Mouse (Mus musculus) stomach, embryonic 14.5 days (tissue): ENCODE results near the gene Plekho1. TPM values are rescaled to one million over a fixed set of nuclear protein-coding genes. Genes with fewer than 3 reads are reported as not detected.

Experiments used
- ATAC-seq: fragments of 200-750 bp; cut with Nextera tagmentation; 2 replicates; pipeline ENCODE4 v1.8.0; 2017; ENCODE audit warnings: low read depth, moderate TSS enrichment; ENCODE audit not compliant: insufficient number of reproducible peaks, insufficient read depth, low FRiP score
- H3K27ac ChIP-seq: fragments of 300-500 bp; sonication (generic); 2 replicates; pipeline ENCODE4 v1.5.1; 2014; ENCODE audit warnings: mild to moderate bottlenecking, low read length, moderate library complexity, mixed read lengths
- H3K27me3 ChIP-seq: fragments of 300-500 bp; sonication (generic); 2 replicates; pipeline ENCODE4 v1.6.1; 2014; ENCODE audit warnings: low read length, control low read depth, mixed read lengths; ENCODE audit not compliant: control insufficient read depth, insufficient read depth
- H3K36me3 ChIP-seq: fragments of 300-500 bp; sonication (generic); 2 replicates; pipeline ENCODE4 v1.6.1; 2014; ENCODE audit warnings: mild to moderate bottlenecking, control low read depth, low read length, moderate library complexity, mixed read lengths; ENCODE audit not compliant: control insufficient read depth, insufficient read depth
- H3K4me1 ChIP-seq: fragments of 300-500 bp; sonication (generic); 2 replicates; pipeline ENCODE4 v1.6.1; 2014; ENCODE audit warnings: low read length, control low read depth, mixed read lengths; ENCODE audit not compliant: control insufficient read depth, insufficient read depth
- H3K4me2 ChIP-seq: fragments of 300-500 bp; sonication (generic); replicated peaks from 2 replicates; pipeline ENCODE4 v1.6.1; 2014; ENCODE audit warnings: low read depth, low read length, control low read depth
- H3K4me3 ChIP-seq: fragments of 300-500 bp; sonication (generic); 2 replicates; pipeline ENCODE4 v1.5.1; 2014; ENCODE audit warnings: low read depth, low read length, control low read depth
- H3K9ac ChIP-seq: fragments of 300-500 bp; sonication (generic); replicated peaks from 2 replicates; pipeline ENCODE4 v1.6.1; 2014; ENCODE audit warnings: low read depth, mild to moderate bottlenecking, control low read depth, low read length, moderate library complexity, mixed read lengths
- H3K9me3 ChIP-seq: fragments of 300-500 bp; sonication (generic); 2 replicates; pipeline ENCODE4 v1.6.1; 2016; ENCODE audit warnings: low read depth, low read length, control low read depth; ENCODE audit not compliant: control insufficient read depth
- WGBS: fragments of 180-500 bp; shearing (Covaris S2); extraction: QIAGEN DNeasy Blood & Tissue Kit; methylation state at CpG from one replicate; pipeline ENCODE4 v1.1.7; 2014; 5-methylcytosine and 5-hydroxymethylcytosine counted together
- polyA plus RNA-seq: library from polyadenylated mRNA; unstranded; fragments of >200 nt; fragmentation: Nextera tagmentation; extraction: Ambion mirVana; gene quantifications from 2 replicates; pipeline ENCODE4 v1.2.1, GENCODE M21; 2014

Gene Plekho1
- polyA plus RNA-seq, 1 experiment from 2014 or later, result 31.3 TPM

GRCm38 (mm10) chr3:96020735-96021134 is 24.9 kb upstream of the Plekho1 start:
- 80% methylated on average over 1 of the region's 1 CpGs for WGBS
- Histone ChIP-seq H3K27me3 (no peaks in the 10 kb centered on the region), H3K36me3 (no peaks in the 10 kb centered on the region), H3K27ac (no peak overlapping the region), H3K9ac (no peak overlapping the region), H3K4me2 (no peak overlapping the region), H3K4me1 (no peaks in the 10 kb centered on the region), H3K4me3 (no peak overlapping the region), H3K9me3 (no peaks in the 10 kb centered on the region)
- ATAC-seq, result no peak

- no peaks in the 10 kb centered on the region for H3K27me3 ChIP-seq
- no peak overlapping the region for H3K27ac ChIP-seq
- H3K36me3 ChIP-seq, result no peaks in the 10 kb centered on the region
- H3K4me3 ChIP-seq, result no peak overlapping the region
- no peaks in the 10 kb centered on the region for H3K9me3 ChIP-seq
- no peak overlapping the region for H3K4me2 ChIP-seq
- H3K4me1 ChIP-seq, result no peaks in the 10 kb centered on the region
- ATAC-seq, result no peak
- 64% methylated on average over 5 of the region's 5 CpGs for WGBS
- no peak overlapping the region for H3K9ac ChIP-seq
These were observed 21.7 kb upstream of the Plekho1 start for GRCm38 (mm10) chr3:96017461-96017860.

DNA sequence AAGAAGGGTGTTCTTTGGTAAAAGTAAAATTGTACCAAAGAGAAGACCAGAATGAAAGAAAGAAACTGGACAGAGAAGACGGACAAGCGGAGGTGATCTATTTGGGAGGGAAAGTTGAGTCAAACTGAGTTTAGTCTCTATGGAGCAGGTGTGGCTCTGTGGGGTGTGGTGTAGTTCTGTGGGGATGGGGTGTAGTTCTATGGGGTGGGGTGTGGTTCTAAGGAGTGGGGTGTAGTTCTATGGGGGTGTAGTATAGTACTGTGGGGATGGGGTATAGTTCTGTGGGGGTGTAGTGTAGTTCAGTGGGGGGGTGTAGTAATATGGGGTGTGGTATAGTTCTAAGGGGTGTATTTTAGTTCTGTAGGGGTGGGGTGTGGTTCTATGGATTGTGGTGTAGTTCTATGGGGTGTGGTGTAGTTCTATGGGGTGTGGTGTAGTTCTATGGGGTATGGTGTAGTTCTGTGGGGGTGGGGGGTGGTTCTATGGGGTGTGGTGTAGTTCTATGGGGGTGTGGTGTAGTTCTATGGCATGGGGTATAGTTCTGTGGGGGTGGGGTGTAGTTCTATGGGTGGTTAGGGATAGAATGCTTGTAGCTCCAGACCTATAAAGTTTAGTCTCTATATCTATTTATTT is 20.6 kb upstream of the Plekho1 start:
- no peak for ATAC-seq
- no peak overlapping the region for H3K4me3 ChIP-seq
- 94% methylated on average over 2 of the region's 2 CpGs for WGBS
- no peaks in the 10 kb centered on the region for H3K9me3 ChIP-seq
- no peak overlapping the region for H3K4me2 ChIP-seq
- H3K27me3 ChIP-seq, result no peaks in the 10 kb centered on the region
- H3K27ac ChIP-seq, result no peak overlapping the region
- no peaks in the 10 kb centered on the region for H3K4me1 ChIP-seq
- no peaks in the 10 kb centered on the region for H3K36me3 ChIP-seq
- no peak overlapping the region for H3K9ac ChIP-seq

DNA sequence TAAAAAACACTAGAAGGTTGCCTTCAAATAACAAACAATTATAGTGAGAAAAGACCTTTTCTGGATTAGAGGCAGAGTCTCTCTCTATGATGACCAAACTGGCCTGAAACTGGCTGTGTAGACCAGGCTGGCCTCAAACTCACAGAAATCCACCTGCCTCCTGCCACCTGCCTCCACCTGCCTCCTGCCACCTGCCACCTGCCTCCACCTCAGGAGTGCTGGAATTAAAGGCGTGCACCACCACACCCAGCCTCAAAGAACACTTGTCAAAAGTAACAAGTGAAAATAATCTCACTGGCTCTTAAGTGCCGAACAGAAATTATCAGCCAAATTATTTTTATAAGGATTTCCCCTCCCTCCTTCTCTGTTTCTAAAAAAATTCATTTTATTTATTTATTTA is 19.9 kb upstream of the Plekho1 start:
- ATAC-seq, result no peak
- no peaks in the 10 kb centered on the region for H3K27me3 ChIP-seq
- H3K36me3 ChIP-seq, result no peaks in the 10 kb centered on the region
- no peaks in the 10 kb centered on the region for H3K4me1 ChIP-seq
- no peak overlapping the region for H3K27ac ChIP-seq
- no peak overlapping the region for H3K4me2 ChIP-seq
- H3K9ac ChIP-seq, result no peak overlapping the region
- H3K4me3 ChIP-seq, result no peak overlapping the region
- no peaks in the 10 kb centered on the region for H3K9me3 ChIP-seq
- 84% methylated on average over 2 of the region's 2 CpGs for WGBS

DNA sequence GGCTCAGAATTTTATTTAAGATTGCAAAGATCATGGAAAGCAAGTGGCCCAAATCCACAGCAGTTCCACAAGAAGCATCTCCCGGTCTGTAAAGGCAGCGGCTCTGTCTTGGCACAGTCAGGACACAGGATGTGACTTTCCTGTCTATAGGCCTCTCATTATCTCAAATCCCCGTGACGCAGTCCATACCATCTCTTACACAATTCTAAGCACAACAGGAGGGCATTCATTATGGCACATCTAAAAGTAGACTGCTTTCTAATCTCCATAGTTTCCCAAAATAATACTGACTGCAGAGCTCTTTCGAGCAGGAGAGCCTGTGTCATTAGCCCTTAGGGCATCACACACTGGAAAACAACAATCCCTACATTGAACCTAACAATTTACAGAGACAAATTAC is 17.0 kb upstream of the Plekho1 start:
- no peaks in the 10 kb centered on the region for H3K4me1 ChIP-seq
- WGBS, result 72% methylated on average over 5 of the region's 5 CpGs
- no peak for ATAC-seq

GRCm38 (mm10) chr3:96008463-96008862 is 12.7 kb upstream of the Plekho1 start:
- H3K27ac ChIP-seq, result no peak overlapping the region
- no peak overlapping the region for H3K9ac ChIP-seq
- H3K27me3 ChIP-seq, result no peaks in the 10 kb centered on the region
- no peaks in the 10 kb centered on the region for H3K36me3 ChIP-seq
- no peaks in the 10 kb centered on the region for H3K9me3 ChIP-seq
- H3K4me3 ChIP-seq, result no peak overlapping the region
- 87% methylated on average over 6 of the region's 6 CpGs for WGBS
- no peaks in the 10 kb centered on the region for H3K4me1 ChIP-seq
- no peak overlapping the region for H3K4me2 ChIP-seq
- no peak for ATAC-seq

More for the DNA sequence above, 17.0 kb upstream of the Plekho1 start:
- Histone ChIP-seq H3K9me3 (no peaks in the 10 kb centered on the region), H3K27ac (no peak overlapping the region), H3K4me3 (no peak overlapping the region), H3K27me3 (no peaks in the 10 kb centered on the region), H3K9ac (no peak overlapping the region), H3K4me2 (no peak overlapping the region), H3K36me3 (no peaks in the 10 kb centered on the region)

- Histone ChIP-seq H3K4me2 (no peak overlapping the region), H3K27ac (no peak overlapping the region), H3K9me3 (no peaks in the 10 kb centered on the region), H3K27me3 (no peaks in the 10 kb centered on the region), H3K9ac (no peak overlapping the region), H3K36me3 (no peaks in the 10 kb centered on the region), H3K4me3 (no peak overlapping the region), H3K4me1 (peaks cover 9% of the 10 kb centered on the region; the same call in 1 of the 2 replicates)
- ATAC-seq, result no peak
- whole genome bisulfite sequencing, result 95% methylated on average over 1 of the region's 1 CpGs
These were observed 5.8 kb upstream of the Plekho1 start for GRCm38 (mm10) chr3:96001560-96001959.

GRCm38 (mm10) chr3:96000921-96001501 is 5.2 kb upstream of the Plekho1 start:
- H3K4me3 ChIP-seq, result no peak overlapping the region
- H3K27ac ChIP-seq, result no peak overlapping the region
- H3K9ac ChIP-seq, result no peak overlapping the region
- peaks cover 9% of the 10 kb centered on the region; the same call in 1 of the 2 replicates for H3K4me1 ChIP-seq
- H3K36me3 ChIP-seq, result no peaks in the 10 kb centered on the region
- no peaks in the 10 kb centered on the region for H3K27me3 ChIP-seq
- no peaks in the 10 kb centered on the region for H3K9me3 ChIP-seq
- no peak for ATAC-seq
- no peak overlapping the region for H3K4me2 ChIP-seq
- 55% methylated on average over 9 of the region's 9 CpGs for WGBS
